Mouse (Mus musculus): ENCODE measurements around the gene Sgpp2. TPM values are rescaled to one million over a fixed set of nuclear protein-coding genes. Genes with fewer than 3 reads are reported as not detected.

The Sgpp2 gene
- polyA plus RNA-seq, 1 experiment from 2014 or later = 0.56 TPM

DNA sequence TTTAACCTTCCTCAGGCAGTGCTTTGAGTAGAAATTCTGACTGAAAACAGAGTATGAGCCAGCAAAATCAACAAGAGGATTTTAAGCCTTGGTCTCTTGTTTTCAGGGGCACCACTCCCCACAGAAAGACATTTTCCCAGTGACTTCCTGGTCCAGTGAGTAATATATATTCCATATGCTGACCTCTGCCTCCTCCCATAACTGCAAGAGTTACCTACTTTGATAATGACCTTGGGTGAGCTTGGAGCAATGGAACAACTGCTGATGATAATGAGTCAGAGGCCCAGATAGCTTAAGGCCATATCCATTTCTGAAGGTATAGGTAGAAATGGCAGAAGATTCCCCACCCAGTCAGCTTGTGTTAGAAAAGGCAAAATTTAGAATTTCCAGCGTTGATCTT, 43.1 kb downstream of the Sgpp2 start:
- Histone ChIP-seq H3K9me3 (ENCODE audit: control insufficient read depth, low read length) (no peaks in the 10 kb centered on the region), H3K27me3 (replicated peaks; ENCODE audit: control insufficient read depth, insufficient read depth, low read length) (no peaks in the 10 kb centered on the region), H3K4me2 (no peak overlapping the region), H3K4me3 (ENCODE audit: low read depth, low read length) (no peak overlapping the region), H3K36me3 (ENCODE audit: control insufficient read depth, insufficient read depth, low read length) (no peaks in the 10 kb centered on the region), H3K9ac (ENCODE audit: low read depth, low read length) (no peak overlapping the region), H3K27ac (ENCODE audit: low read depth, low read length) (no peak overlapping the region), H3K4me1 (replicated peaks; ENCODE audit: control insufficient read depth, insufficient read depth, low read length) (no peaks in the 10 kb centered on the region)
- ATAC-seq (replicated peaks; ENCODE audit: low FRiP score) (no peak), DNase-seq (ENCODE audit: low spot score) (no peak)
- WGBS = 76% methylated on average over 1 of the region's 1 CpGs

DNA sequence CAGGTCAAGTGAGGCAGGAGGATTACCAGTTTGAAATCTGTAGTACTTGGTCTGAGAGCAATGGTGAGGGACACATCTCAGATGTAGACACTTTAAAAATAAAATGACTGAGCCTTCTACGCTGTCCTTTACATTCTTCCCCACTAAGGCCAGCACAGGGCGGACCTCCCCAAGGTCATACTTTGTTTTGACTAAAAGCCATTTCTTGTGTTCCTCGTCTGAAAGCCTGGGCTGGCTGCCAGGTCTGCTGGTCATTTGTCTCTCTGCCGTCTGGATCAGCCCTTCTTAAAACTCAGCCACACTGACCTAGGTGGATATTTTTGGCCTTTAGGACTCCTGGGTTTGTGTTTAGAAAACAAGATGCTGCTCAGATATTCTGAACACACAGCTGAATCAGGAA, 45.0 kb downstream of the Sgpp2 start:
- H3K27me3 ChIP-seq (replicated peaks; ENCODE audit: control insufficient read depth, insufficient read depth, low read length) = no peaks in the 10 kb centered on the region
- no peak overlapping the region for H3K27ac ChIP-seq (ENCODE audit: low read depth, low read length)
- ATAC-seq (replicated peaks; ENCODE audit: low FRiP score) = no peak

DNA sequence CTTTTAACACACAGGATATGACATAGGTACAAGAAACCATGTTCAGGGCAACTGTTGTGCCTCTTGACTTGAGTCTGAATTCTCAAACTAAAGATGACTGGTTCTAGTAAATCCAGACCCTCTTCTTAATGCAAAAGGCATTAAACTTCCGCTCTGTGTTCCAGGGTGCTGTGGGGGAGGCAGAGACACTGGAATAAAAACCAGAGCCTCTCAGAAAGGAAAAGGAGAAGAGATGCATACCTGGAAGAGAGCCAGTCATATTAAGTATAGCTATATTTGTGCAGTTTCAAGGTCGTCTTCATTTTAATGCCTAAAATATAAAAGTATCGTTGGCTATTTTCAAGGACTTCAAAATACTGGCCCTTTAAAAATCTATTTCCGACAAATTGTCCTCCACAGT, 47.3 kb downstream of the Sgpp2 start:
- Histone ChIP-seq H3K4me1 (replicated peaks; ENCODE audit: control insufficient read depth, insufficient read depth, low read length) (no peaks in the 10 kb centered on the region), H3K4me3 (ENCODE audit: low read depth, low read length) (no peak overlapping the region), H3K27me3 (replicated peaks; ENCODE audit: control insufficient read depth, insufficient read depth, low read length) (no peaks in the 10 kb centered on the region), H3K27ac (ENCODE audit: low read depth, low read length) (no peak overlapping the region), H3K9me3 (ENCODE audit: control insufficient read depth, low read length) (no peaks in the 10 kb centered on the region), H3K4me2 (no peak overlapping the region), H3K9ac (ENCODE audit: low read depth, low read length) (no peak overlapping the region), H3K36me3 (ENCODE audit: control insufficient read depth, insufficient read depth, low read length) (no peaks in the 10 kb centered on the region)
- WGBS = 77% methylated on average over 4 of the region's 4 CpGs
- ATAC-seq (replicated peaks; ENCODE audit: low FRiP score) = no peak
- no peak for DNase-seq (ENCODE audit: low spot score)

More for the DNA sequence above, 45.0 kb downstream of the Sgpp2 start:
- no peaks in the 10 kb centered on the region for H3K4me1 ChIP-seq (replicated peaks; ENCODE audit: control insufficient read depth, insufficient read depth, low read length)
- no peaks in the 10 kb centered on the region for H3K9me3 ChIP-seq (ENCODE audit: control insufficient read depth, low read length)
- no peak overlapping the region for H3K4me3 ChIP-seq (ENCODE audit: low read depth, low read length)
- no peaks in the 10 kb centered on the region for H3K36me3 ChIP-seq (ENCODE audit: control insufficient read depth, insufficient read depth, low read length)
- H3K4me2 ChIP-seq = no peak overlapping the region
- DNase-seq (ENCODE audit: low spot score) = no peak
- no peak overlapping the region for H3K9ac ChIP-seq (ENCODE audit: low read depth, low read length)
- 47% methylated on average over 4 of the region's 4 CpGs for WGBS

DNA sequence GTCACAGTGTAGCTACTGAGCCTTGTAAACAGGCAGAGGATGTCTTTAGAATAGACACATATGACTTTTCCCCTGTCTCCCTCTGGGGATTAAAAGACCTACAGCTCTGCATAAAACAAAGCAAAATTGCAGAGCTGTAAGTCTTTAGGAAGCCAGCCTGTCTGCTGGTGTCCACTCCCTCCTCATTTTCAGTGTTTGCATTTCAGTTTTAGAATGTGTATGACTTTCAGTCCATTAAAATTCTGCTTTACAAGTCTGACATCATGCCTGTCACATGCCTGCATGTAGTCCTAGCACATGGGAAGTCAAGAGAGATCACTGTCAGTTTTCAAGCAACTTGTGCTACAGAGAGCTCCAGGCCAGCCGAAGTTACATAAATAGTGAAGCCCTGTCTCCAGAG, 47.7 kb downstream of the Sgpp2 start:
- no peak overlapping the region for H3K4me2 ChIP-seq
- no peak overlapping the region for H3K4me3 ChIP-seq (ENCODE audit: low read depth, low read length)
- no peak for ATAC-seq (replicated peaks; ENCODE audit: low FRiP score)
- no peak for DNase-seq (ENCODE audit: low spot score)
- no peak overlapping the region for H3K27ac ChIP-seq (ENCODE audit: low read depth, low read length)
- H3K9me3 ChIP-seq (ENCODE audit: control insufficient read depth, low read length) = no peaks in the 10 kb centered on the region
- H3K27me3 ChIP-seq (replicated peaks; ENCODE audit: control insufficient read depth, insufficient read depth, low read length) = no peaks in the 10 kb centered on the region
- no peak overlapping the region for H3K9ac ChIP-seq (ENCODE audit: low read depth, low read length)
- WGBS = 79% methylated on average over 1 of the region's 1 CpGs
- H3K4me1 ChIP-seq (replicated peaks; ENCODE audit: control insufficient read depth, insufficient read depth, low read length) = no peaks in the 10 kb centered on the region
- H3K36me3 ChIP-seq (ENCODE audit: control insufficient read depth, insufficient read depth, low read length) = no peaks in the 10 kb centered on the region

DNA sequence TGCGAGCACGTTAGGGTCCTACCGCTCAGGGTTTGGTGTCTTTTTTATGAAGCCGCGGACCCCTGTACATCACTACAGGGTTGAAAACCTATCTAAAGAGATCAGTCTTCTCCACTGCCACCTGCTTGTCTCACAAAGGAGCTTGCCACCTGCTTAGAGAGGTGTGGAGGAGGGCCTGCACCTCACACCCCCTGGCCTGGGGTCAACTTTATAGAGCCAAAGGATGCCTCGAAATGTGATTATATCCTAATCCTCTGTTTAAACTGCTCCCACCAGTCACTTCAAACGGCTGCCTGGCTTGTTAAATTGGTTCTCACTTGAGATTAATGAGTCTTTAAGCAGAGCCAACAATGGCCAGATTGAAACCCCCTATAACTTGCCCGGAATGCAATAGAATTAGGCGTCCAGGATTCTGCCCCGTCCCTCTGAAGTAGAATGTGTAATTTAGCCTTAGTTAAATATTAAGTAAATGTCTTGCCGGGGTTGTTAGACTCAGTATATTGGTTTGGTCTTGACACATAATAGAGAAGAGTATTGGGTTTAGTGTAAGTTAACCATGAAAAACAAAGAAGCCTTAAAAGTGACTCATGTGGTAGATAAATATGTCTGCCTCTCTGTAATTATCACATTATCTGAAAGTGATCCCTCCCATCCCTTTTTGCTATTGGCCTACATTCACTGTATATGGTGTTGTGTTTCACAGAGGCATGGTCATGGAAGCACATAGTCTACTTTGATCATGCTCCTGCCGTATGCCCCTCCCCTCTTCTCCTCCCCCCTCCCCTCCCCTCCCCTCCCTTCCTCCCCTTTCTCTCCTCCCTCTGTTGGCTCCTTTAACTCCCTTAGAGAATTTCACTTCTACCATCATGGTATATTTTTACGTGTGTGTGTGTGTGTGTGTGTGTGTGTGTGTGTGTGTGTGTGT, 54.1 kb downstream of the Sgpp2 start:
- Histone ChIP-seq H3K27me3 (replicated peaks; ENCODE audit: control insufficient read depth, insufficient read depth, low read length) (no peaks in the 10 kb centered on the region), H3K9me3 (ENCODE audit: control insufficient read depth, low read length) (no peaks in the 10 kb centered on the region), H3K4me2 (no peak overlapping the region), H3K9ac (ENCODE audit: low read depth, low read length) (no peak overlapping the region), H3K4me1 (replicated peaks; ENCODE audit: control insufficient read depth, insufficient read depth, low read length) (no peaks in the 10 kb centered on the region), H3K4me3 (ENCODE audit: low read depth, low read length) (no peak overlapping the region), H3K36me3 (ENCODE audit: control insufficient read depth, insufficient read depth, low read length) (no peaks in the 10 kb centered on the region), H3K27ac (ENCODE audit: low read depth, low read length) (no peak overlapping the region)
- DNase-seq (ENCODE audit: low spot score) (no peak), ATAC-seq (replicated peaks; ENCODE audit: low FRiP score) (no peak)
- WGBS = 75% methylated on average over 13 of the region's 13 CpGs

DNA sequence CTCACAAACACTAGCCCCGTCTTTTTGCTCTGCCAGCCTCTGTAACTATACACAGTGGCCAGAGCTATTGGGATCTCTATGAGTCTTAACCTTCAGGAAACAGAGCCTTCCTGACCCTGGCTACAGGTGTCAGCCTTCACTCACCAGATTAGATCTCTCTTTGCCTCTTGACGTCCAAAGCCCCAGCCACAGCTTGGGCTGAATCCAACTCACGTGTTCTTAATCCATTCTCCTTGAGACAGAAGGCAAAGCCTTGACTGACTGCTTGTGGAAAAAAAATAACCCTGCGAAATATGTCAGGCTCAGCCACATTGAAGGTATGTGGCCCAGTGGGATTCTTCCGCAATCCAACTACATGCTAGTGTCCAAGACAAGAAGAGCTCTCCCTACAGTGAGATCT, 57.7 kb downstream of the Sgpp2 start:
- Histone ChIP-seq H3K27me3 (replicated peaks; ENCODE audit: control insufficient read depth, insufficient read depth, low read length) (no peaks in the 10 kb centered on the region), H3K9me3 (ENCODE audit: control insufficient read depth, low read length) (no peaks in the 10 kb centered on the region), H3K4me2 (no peak overlapping the region), H3K36me3 (ENCODE audit: control insufficient read depth, insufficient read depth, low read length) (no peaks in the 10 kb centered on the region), H3K4me1 (replicated peaks; ENCODE audit: control insufficient read depth, insufficient read depth, low read length) (no peaks in the 10 kb centered on the region), H3K9ac (ENCODE audit: low read depth, low read length) (no peak overlapping the region), H3K27ac (ENCODE audit: low read depth, low read length) (no peak overlapping the region), H3K4me3 (ENCODE audit: low read depth, low read length) (no peak overlapping the region)
- ATAC-seq (replicated peaks; ENCODE audit: low FRiP score) = no peak
- WGBS = 68% methylated on average over 5 of the region's 5 CpGs
- no peak for DNase-seq (ENCODE audit: low spot score)

DNA sequence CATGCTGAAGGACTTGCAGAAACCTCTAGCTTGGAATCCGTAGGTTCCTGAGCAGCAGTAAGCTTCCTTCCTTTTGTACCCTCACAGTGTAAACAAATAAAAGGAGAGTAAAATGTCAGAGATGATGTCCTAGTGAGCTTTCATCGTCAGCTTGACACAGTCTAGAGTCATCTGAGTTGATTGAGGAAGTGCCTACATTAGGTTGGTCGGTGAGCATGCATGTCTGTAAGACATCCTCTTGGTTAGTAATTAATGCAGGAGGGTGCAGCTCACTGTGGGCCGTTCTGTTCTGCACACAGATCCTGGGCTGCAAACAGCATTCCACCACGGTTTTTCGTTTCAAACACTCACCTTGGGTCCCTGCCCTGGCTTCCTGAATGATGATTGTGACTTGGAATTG, 60.0 kb downstream of the Sgpp2 start:
- Histone ChIP-seq H3K4me1 (replicated peaks; ENCODE audit: control insufficient read depth, insufficient read depth, low read length) (no peaks in the 10 kb centered on the region), H3K27ac (ENCODE audit: low read depth, low read length) (no peak overlapping the region), H3K4me3 (ENCODE audit: low read depth, low read length) (no peak overlapping the region), H3K36me3 (ENCODE audit: control insufficient read depth, insufficient read depth, low read length) (no peaks in the 10 kb centered on the region), H3K4me2 (no peak overlapping the region), H3K9ac (ENCODE audit: low read depth, low read length) (no peak overlapping the region), H3K27me3 (replicated peaks; ENCODE audit: control insufficient read depth, insufficient read depth, low read length) (no peaks in the 10 kb centered on the region), H3K9me3 (ENCODE audit: control insufficient read depth, low read length) (no peaks in the 10 kb centered on the region)
- ATAC-seq (replicated peaks; ENCODE audit: low FRiP score) (no peak), DNase-seq (ENCODE audit: low spot score) (no peak)
- 40% methylated on average over 6 of the region's 6 CpGs for WGBS

DNA sequence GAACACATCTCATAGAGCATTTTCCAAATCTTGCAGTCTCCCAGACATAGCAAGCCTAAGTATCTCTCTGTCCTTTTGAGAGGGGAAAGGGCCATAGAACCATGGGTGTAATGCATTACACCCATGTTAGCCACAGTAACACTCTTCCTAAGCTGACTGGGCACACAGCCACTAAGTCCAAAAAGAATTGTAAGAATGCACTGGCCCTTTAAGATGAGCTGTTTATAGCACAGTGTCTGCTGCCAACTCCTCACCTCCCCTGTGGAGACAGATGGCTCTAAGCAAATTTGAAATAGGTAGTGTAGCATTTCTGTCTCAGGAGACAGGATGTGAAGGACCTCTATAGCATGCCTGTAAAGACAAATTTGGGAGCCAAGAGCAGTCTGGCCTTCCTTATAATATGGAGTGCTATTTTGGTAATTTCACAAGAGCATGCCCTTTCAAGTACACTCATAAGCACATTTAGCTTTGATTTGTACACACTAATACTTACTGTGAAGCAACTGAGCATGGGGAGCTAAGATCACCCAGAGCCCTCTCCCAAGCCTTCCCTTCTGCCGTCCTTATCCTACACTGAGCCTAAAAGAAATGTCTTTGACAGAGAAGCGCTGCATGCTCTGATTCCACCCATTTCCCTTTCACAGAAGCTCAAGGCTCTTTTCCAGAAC, 61.6 kb downstream of the Sgpp2 start:
- Histone ChIP-seq H3K4me3 (ENCODE audit: low read depth, low read length) (no peak overlapping the region), H3K9ac (ENCODE audit: low read depth, low read length) (no peak overlapping the region), H3K4me2 (no peak overlapping the region), H3K27ac (ENCODE audit: low read depth, low read length) (no peak overlapping the region), H3K4me1 (replicated peaks; ENCODE audit: control insufficient read depth, insufficient read depth, low read length) (no peaks in the 10 kb centered on the region), H3K36me3 (ENCODE audit: control insufficient read depth, insufficient read depth, low read length) (no peaks in the 10 kb centered on the region), H3K9me3 (ENCODE audit: control insufficient read depth, low read length) (no peaks in the 10 kb centered on the region), H3K27me3 (replicated peaks; ENCODE audit: control insufficient read depth, insufficient read depth, low read length) (no peaks in the 10 kb centered on the region)
- no peak for DNase-seq (ENCODE audit: low spot score)
- no peak for ATAC-seq (replicated peaks; ENCODE audit: low FRiP score)
- 72% methylated on average over 2 of the region's 2 CpGs for WGBS

DNA sequence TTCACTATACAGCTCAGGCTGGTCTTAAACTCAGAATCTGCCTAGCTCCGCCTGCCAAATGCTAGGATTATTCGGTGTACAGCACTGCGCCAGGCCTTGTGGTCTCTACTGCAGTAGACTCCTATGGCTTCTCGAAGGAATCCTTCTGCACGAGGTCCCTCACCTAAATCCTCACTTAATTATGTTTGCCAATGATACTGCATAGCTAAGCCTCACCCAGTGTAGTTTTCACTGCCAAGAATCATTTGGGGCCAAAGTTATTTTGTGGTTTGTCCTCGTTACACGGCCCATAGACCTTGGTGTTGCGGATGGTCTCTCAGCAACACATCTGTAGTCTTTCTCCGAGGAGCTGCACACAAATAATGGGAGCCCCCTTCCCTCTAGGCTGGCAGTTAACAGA, 62.2 kb downstream of the Sgpp2 start:
- WGBS = 87% methylated on average over 9 of the region's 9 CpGs
- no peak for ATAC-seq (replicated peaks; ENCODE audit: low FRiP score)

More for the DNA sequence above, 62.2 kb downstream of the Sgpp2 start:
- H3K27ac ChIP-seq (ENCODE audit: low read depth, low read length) = no peak overlapping the region
- no peaks in the 10 kb centered on the region for H3K9me3 ChIP-seq (ENCODE audit: control insufficient read depth, low read length)
- H3K4me1 ChIP-seq (replicated peaks; ENCODE audit: control insufficient read depth, insufficient read depth, low read length) = no peaks in the 10 kb centered on the region
- no peak overlapping the region for H3K4me3 ChIP-seq (ENCODE audit: low read depth, low read length)
- no peaks in the 10 kb centered on the region for H3K27me3 ChIP-seq (replicated peaks; ENCODE audit: control insufficient read depth, insufficient read depth, low read length)
- no peak overlapping the region for H3K9ac ChIP-seq (ENCODE audit: low read depth, low read length)
- no peak overlapping the region for H3K4me2 ChIP-seq
- H3K36me3 ChIP-seq (ENCODE audit: control insufficient read depth, insufficient read depth, low read length) = no peaks in the 10 kb centered on the region
- DNase-seq (ENCODE audit: low spot score) = no peak

Data from liver, embryonic 11.5 days (tissue).